Mouse (Mus musculus) forebrain, embryonic 10.5 days (tissue): ENCODE measurements around the gene Eif4e3. TPM values are rescaled to one million over a fixed set of nuclear protein-coding genes. Genes with fewer than 3 reads are reported as not detected.

Source experiments
- DNase-seq: peaks from one replicate; pipeline ENCODE4 v3.0.0-alpha.2; 2017; ENCODE audit warnings: low spot score; ENCODE audit errors: extremely low spot score
- H3K27ac ChIP-seq: fragments of 300-500 bp; sonication (generic); 2 replicates; pipeline ENCODE4 v1.5.1; 2016; ENCODE audit warnings: mild to moderate bottlenecking
- H3K27me3 ChIP-seq: fragments of 300-500 bp; sonication (generic); 2 replicates; pipeline ENCODE4 v1.6.1; 2016; ENCODE audit warnings: mild to moderate bottlenecking; ENCODE audit not compliant: poor library complexity, severe bottlenecking
- H3K36me3 ChIP-seq: fragments of 300-500 bp; sonication (generic); replicated peaks from 2 replicates; pipeline ENCODE4 v1.6.1; 2016; ENCODE audit warnings: mild to moderate bottlenecking, moderate library complexity
- H3K4me1 ChIP-seq: fragments of 300-500 bp; sonication (generic); 2 replicates; pipeline ENCODE4 v1.6.1; 2016
- H3K4me3 ChIP-seq: fragments of 300-500 bp; sonication (generic); 2 replicates; pipeline ENCODE4 v1.5.1; 2016; ENCODE audit warnings: mild to moderate bottlenecking, moderate library complexity
- H3K9me3 ChIP-seq: fragments of 300-500 bp; sonication (generic); 2 replicates; pipeline ENCODE4 v1.6.1; 2016; ENCODE audit warnings: mild to moderate bottlenecking, moderate library complexity
- WGBS: fragments of 180-500 bp; shearing (Covaris S2); methylation state at CpG from one replicate; pipeline ENCODE4 v1.1.7; 2016; 5-methylcytosine and 5-hydroxymethylcytosine counted together
- polyA plus RNA-seq: library from polyadenylated mRNA; unstranded; fragments of >200 nt; fragmentation: Nextera tagmentation; extraction: Ambion mirVana; gene quantifications from 2 replicates; pipeline ENCODE4 v1.2.1, GENCODE M21; 2016

Eif4e3 gene
- polyA plus RNA-seq, 1 experiment from 2014 or later = 12.7 TPM

DNA sequence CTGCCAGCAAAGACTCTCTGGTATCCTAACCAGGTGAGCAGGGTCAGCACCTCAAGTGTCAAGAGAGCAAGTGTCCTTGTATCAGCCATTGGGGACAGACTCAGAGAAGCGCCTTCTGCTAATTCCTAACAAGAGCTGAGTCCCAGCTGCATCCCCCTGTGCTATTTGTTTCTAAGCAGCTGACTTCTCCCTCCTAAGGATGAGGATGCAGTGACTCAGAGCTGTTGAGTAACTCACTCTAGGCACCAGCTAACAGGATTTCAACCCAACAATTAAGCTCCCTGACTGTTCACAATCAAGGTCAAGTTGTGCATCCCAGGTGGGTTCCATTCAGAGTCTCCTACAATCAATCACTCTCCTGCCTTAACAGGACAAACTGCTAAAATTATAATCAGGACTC, 49.2 kb downstream of the Eif4e3 start:
- H3K27ac ChIP-seq = no peak overlapping the region
- DNase-seq = no peak
- WGBS = 64% methylated on average over 1 of the region's 1 CpGs
- H3K4me1 ChIP-seq = peaks cover 45% of the 10 kb centered on the region
- peaks cover 39% of the 10 kb centered on the region for H3K27me3 ChIP-seq
- no peak overlapping the region for H3K4me3 ChIP-seq
- H3K9me3 ChIP-seq = no peaks in the 10 kb centered on the region
- no peaks in the 10 kb centered on the region for H3K36me3 ChIP-seq

DNA sequence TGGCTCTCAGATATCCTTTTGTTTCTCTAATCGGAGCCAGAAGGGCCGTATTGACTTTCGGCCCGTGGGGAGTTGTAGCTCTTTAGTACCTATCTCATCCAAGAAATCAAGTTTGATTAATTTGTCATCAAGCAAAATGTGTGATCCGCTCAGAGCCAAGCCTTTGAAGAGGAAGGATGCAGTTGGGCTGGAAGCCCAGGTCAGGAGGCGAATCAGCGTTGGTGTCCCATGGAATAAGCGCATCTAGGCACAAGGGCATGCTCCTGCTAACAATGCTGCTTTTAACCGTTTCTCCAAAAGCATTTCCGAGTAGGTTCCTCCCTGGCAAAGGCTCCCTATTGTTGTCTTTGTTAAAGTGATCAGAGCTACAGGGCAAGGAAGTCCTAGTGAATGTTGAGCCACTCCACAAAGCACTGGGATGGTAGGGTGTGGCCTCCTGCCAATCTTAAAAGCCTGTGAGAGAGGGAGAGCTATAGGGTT, 51.3 kb downstream of the Eif4e3 start:
- Histone ChIP-seq H3K36me3 (no peaks in the 10 kb centered on the region), H3K27ac (peak overlapping the region; percentile 58), H3K4me3 (no peak overlapping the region)

DNA sequence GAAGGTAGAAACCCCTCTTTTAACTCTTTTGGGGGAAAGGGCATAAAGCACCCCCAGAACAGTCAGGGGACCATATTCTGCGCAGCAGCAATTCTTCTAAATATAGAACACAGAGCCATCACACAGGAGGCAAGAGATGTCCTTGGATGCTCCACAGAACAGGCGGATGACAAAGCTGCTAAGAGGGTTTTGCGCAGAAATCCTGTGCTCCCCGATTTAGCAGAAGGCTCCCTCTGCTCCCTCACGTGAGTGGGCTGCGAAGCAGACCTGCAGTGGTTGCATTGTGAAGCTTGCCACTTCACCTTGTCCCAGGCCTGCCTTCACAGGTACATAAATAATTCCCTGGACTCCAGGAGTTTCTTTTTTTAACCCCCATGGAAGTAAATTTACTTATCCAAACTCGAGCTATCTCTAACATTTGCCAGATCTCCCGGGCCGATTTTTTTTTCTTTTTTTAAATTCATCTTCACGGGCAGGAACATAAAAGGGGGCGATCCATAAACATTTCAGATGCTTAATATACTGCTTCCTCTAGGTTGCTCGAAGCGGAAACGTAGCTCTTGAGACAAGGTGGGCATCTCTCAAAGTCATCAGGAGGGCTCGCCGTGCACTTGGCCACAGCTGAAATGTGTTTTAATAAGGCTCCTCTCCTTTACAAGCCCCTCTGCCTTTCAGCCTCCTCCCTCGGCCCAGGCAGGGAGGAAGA, 51.9 kb downstream of the Eif4e3 start:
- no peak for DNase-seq
- H3K27ac ChIP-seq = peak overlapping the region; percentile 58; the same call in 1 of the 2 replicates
- peaks cover 39% of the 10 kb centered on the region for H3K27me3 ChIP-seq
- H3K9me3 ChIP-seq = no peaks in the 10 kb centered on the region
- H3K36me3 ChIP-seq = no peaks in the 10 kb centered on the region
- H3K4me3 ChIP-seq = no peak overlapping the region
- peaks cover 60% of the 10 kb centered on the region for H3K4me1 ChIP-seq
- WGBS = 73% methylated on average over 17 of the region's 17 CpGs

More for the DNA sequence above, 51.3 kb downstream of the Eif4e3 start:
- no peaks in the 10 kb centered on the region for H3K9me3 ChIP-seq
- 20% methylated on average over 10 of the region's 10 CpGs for WGBS
- DNase-seq = no peak
- H3K27me3 ChIP-seq = peaks cover 39% of the 10 kb centered on the region
- H3K4me1 ChIP-seq = peaks cover 58% of the 10 kb centered on the region

DNA sequence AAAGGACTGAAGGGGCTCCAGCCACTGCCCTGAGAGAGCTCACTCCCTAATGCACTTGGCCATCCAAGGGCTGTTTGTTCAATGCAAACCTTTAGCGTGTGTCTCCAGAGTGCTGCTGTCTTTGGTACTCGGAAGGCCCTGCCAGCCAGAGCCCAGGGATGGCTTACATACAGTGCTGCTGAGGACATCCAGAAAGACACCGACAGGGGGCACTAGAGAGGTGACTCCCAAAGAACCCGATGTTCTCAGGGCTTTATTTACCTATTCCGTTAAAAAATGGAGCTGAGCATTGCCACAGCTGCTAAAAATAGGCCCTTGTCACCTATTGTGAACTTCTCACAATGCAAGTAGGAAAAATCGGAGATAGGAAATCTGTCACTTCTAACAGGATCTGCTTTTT, 54.7 kb downstream of the Eif4e3 start:
- Histone ChIP-seq H3K4me3 (no peak overlapping the region), H3K27me3 (peaks cover 29% of the 10 kb centered on the region), H3K36me3 (no peaks in the 10 kb centered on the region), H3K9me3 (no peaks in the 10 kb centered on the region), H3K4me1 (peaks cover 48% of the 10 kb centered on the region), H3K27ac (no peak overlapping the region)
- 69% methylated on average over 6 of the region's 6 CpGs for WGBS
- no peak for DNase-seq

DNA sequence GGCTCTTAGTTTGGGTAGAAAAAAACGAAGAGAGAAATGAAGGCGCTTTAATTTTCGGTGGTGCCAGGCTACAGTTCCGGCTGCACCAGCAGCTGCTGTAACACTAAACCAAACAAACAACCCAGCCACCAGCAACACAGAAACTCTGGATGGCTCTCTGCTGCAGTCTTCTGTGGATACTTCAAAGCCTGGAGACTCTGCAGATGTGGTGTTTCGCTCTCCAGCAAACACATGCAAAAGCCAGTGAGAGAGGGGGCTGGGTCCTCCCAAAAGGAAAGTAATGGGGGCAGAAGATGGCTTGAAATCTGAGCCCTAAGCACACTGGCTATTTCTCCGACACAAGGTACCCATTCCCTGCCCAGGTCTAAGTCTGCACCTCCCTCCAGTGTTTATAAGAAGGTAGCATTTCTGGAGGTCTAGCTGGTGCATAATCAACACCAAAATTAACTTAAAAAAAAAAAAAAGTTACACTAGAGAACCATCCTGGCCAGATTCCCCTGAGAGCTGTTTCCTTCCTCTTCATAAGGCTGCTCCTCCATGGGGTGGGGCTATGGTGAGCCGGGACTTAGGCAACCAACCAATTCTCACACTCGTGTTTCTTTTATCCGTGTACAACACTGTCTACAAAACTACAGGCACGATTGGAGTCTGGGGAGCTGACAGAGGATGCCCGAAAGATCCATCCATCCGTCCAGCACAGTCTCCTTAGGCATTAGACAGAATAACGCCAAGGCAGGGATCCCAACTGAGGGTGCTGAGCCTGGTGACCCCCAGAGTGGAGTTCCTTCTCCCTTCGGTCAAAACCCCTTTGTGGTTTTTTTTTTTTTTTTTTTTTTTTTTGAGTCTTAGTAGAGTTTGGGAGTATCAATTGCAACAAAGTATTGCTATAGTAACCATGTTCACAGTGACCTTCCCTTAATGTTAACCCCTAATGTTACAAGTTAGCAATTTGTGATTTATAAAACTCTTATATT, 55.8 kb downstream of the Eif4e3 start:
- H3K4me1 ChIP-seq = peaks cover 38% of the 10 kb centered on the region
- DNase-seq = no peak
- 64% methylated on average over 14 of the region's 14 CpGs for WGBS

DNA sequence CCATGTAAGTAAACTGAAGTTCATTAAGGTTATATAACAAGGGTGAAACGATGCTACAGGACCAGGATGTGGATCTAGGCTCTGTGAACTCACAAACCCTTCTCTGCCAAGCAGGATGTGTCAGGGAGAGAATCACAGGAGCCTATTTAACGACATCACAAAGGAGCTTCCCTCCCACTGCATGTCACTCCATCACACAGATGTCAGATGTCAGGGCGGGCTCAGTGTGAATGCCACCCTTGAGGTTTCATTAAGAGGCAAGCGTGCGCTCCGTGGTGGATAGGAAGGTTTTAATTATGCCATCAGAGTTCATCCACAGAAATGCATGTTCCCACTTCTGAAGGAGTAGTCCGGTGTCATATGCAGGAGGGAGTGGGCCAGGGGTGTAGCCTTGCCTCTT, 60.5 kb downstream of the Eif4e3 start:
- Histone ChIP-seq H3K27me3 (0 out of 2 replicates have a peak, but pooled peaks cover 10% of the 10 kb centered on the region), H3K9me3 (no peaks in the 10 kb centered on the region), H3K4me3 (no peak overlapping the region), H3K36me3 (no peaks in the 10 kb centered on the region), H3K4me1 (peaks cover 17% of the 10 kb centered on the region), H3K27ac (no peak overlapping the region)
- WGBS = 82% methylated on average over 7 of the region's 7 CpGs
- DNase-seq = no peak

More for the DNA sequence above, 55.8 kb downstream of the Eif4e3 start:
- Histone ChIP-seq H3K27me3 (peaks cover 20% of the 10 kb centered on the region), H3K36me3 (no peaks in the 10 kb centered on the region), H3K27ac (no peak overlapping the region), H3K4me3 (no peak overlapping the region), H3K9me3 (no peaks in the 10 kb centered on the region)

DNA sequence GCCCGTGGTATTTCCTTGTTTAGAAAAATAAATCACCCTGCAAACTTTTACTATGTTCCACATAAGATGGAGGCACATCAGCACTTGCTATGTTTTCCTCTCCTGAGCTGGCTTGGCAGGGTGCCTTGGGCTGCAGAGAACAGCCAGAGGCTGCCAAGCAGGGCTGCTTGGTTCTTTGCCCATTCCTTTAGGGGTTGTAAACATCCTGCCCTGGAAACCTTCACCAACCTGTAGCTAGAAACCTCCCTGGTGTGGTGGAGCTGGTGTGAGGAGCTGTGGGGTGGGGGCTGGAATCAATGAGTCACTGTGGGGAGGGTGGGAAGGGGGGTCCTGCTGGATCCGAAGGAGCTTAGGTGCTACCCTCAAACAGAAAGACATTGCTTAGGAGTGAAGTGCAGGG, 61.8 kb downstream of the Eif4e3 start:
- Histone ChIP-seq H3K27ac (no peak overlapping the region), H3K4me3 (no peak overlapping the region), H3K4me1 (peaks cover 12% of the 10 kb centered on the region), H3K27me3 (0 out of 2 replicates have a peak, but pooled peaks cover 10% of the 10 kb centered on the region), H3K36me3 (no peaks in the 10 kb centered on the region), H3K9me3 (no peaks in the 10 kb centered on the region)
- no peak for DNase-seq
- WGBS = 83% methylated on average over 2 of the region's 2 CpGs

DNA sequence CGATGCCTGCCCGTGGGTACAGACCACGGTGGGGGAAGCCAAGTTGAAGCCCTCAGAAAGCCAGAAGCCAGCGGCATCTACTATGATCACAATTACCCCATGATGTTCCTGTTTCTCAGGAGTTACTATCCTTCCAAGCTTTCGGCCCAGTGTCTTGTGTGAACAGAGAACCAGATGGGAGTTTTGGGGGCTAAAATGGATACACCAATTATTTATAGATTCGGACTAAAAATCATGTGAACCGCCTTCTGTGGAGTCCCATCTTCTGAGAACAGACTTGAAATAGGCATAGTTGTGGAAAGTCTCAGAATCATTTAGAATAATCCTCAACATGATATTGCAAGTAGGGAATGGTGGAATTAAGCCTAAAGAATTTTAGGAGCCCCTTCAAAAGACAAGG, 64.1 kb downstream of the Eif4e3 start:
- Histone ChIP-seq H3K27ac (no peak overlapping the region), H3K4me3 (no peak overlapping the region), H3K36me3 (no peaks in the 10 kb centered on the region), H3K9me3 (no peaks in the 10 kb centered on the region), H3K27me3 (peaks cover 10% of the 10 kb centered on the region; the same call in 1 of the 2 replicates), H3K4me1 (peaks cover 20% of the 10 kb centered on the region)
- 93% methylated on average over 7 of the region's 7 CpGs for WGBS
- no peak for DNase-seq

DNA sequence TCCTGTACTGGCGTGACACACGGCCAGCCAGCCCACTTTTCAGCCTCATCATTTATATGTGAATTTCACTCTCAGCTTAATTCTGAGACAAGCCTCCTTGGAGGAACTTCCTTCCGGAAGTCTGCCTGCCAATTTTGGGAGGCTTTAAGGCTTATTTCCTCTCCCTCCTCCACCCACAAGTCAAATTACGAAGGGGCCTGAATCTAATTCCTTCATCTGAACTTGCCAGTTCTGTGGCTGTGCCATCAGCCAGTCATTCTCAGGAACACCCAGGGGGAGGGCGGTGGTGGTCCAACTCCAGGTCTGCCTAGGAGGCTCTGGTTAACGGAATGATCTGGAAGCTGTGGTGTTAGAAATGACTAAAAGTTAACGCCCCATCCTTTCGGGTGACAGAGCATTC, 65.7 kb downstream of the Eif4e3 start:
- Histone ChIP-seq H3K4me1 (peaks cover 20% of the 10 kb centered on the region), H3K9me3 (no peaks in the 10 kb centered on the region), H3K4me3 (no peak overlapping the region), H3K36me3 (no peaks in the 10 kb centered on the region), H3K27ac (no peak overlapping the region), H3K27me3 (peaks cover 10% of the 10 kb centered on the region; the same call in 1 of the 2 replicates)
- 80% methylated on average over 8 of the region's 8 CpGs for WGBS
- DNase-seq = no peak

DNA sequence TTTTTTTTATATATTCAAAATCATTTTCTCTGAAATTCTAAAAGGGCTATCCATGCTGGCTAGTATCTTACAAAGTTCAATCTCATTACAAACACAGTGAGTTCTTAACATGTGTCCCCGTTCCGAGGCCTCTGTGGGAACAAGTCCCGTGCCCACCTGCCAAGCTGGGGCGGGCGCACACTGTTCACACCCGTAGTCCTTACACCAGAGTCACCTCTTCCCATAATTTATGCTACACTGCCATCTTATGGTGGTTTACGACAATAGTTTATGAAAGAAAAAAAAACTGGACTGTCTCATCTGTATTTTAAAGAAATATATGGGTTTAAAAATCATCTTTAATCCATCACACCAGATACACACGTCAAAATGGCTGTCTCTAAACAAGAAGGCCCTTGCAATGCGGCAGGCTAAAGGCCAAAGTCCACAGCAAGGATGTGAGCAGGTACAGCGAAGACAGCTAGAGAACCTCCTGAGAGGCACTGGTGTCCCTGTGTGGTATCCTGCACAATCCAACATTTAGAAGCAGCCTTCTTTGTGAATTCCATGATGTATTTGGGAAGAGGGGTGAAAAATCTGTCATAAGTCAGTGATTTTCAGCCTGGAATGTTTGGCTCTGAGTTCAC, 66.3 kb downstream of the Eif4e3 start:
- peaks cover 10% of the 10 kb centered on the region; the same call in 1 of the 2 replicates for H3K27me3 ChIP-seq
- H3K36me3 ChIP-seq = no peaks in the 10 kb centered on the region
- no peaks in the 10 kb centered on the region for H3K9me3 ChIP-seq
- H3K27ac ChIP-seq = no peak overlapping the region
- 53% methylated on average over 10 of the region's 10 CpGs for WGBS
- peak; percentile 23 for DNase-seq
- peaks cover 20% of the 10 kb centered on the region for H3K4me1 ChIP-seq
- no peak overlapping the region for H3K4me3 ChIP-seq

DNA sequence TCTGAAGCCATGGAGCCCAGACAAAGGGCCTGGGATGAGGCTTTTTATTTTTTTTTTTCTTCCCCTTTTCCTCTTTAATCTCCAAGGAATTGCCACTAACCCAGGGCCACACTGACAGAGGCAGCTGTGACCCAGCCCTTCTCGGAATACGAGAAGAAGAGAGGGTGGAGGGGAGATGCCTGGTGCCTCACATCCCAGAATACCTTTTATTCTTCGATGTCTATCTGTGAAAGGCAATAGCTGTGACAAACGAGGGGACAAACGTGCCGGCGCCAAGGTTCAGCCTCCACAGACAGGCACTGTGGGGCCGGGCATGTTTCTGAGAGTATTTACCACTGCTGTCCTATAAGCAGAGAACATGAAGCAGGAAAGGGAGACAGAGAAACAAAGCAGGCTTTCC, 66.9 kb downstream of the Eif4e3 start:
- 42% methylated on average over 8 of the region's 8 CpGs for WGBS
- peak overlapping the region; percentile 69 for H3K27ac ChIP-seq

DNA sequence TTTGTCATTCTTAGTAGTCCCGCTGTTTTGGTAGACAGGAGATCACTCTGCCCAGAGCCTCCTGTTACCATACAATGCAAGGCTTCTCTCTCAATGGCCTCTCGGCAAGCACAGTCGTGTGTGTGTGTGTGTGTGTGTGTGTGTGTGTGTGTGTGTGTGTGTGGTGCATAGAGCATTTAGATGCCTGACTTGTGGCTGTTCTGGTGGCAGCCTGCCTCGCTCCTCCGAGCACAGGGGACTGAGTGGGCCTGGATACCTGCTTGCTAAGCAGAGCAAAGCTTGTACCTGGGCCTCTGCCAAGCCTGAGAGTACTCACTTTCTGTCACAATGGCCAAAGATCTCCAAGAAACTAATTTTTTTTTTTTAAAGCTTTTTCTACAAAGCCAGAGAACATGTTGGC, 67.3 kb downstream of the Eif4e3 start:
- no peak overlapping the region for H3K4me3 ChIP-seq
- WGBS = 59% methylated on average over 5 of the region's 5 CpGs
- peak; percentile 35 for DNase-seq
- peaks cover 10% of the 10 kb centered on the region; the same call in 1 of the 2 replicates for H3K27me3 ChIP-seq
- no peaks in the 10 kb centered on the region for H3K36me3 ChIP-seq
- H3K27ac ChIP-seq = peak overlapping the region; percentile 69
- peaks cover 20% of the 10 kb centered on the region for H3K4me1 ChIP-seq
- no peaks in the 10 kb centered on the region for H3K9me3 ChIP-seq

More for the DNA sequence above, 66.9 kb downstream of the Eif4e3 start:
- H3K4me1 ChIP-seq = peaks cover 20% of the 10 kb centered on the region
- peaks cover 10% of the 10 kb centered on the region; the same call in 1 of the 2 replicates for H3K27me3 ChIP-seq
- no peaks in the 10 kb centered on the region for H3K36me3 ChIP-seq
- no peak for DNase-seq
- no peak overlapping the region for H3K4me3 ChIP-seq
- no peaks in the 10 kb centered on the region for H3K9me3 ChIP-seq
